Mouse (Mus musculus) right cerebral cortex, adult 2 months (tissue): ENCODE results near the gene A3galt2.

Experiments used
- DNase-seq, 2 experiments: peaks; one replicate each; pipeline ENCODE4 v3.0.0; 2021 to 2022; ENCODE audit warnings: low spot score in 2 of 2

Gene A3galt2

GRCm38 (mm10) chr4:128753571-128753970 is 1.6 kb upstream of the A3galt2 start:
- no peak for DNase-seq

- no peak for DNase-seq
Measured at GRCm38 (mm10) chr4:128755900-128756299, 736 bp downstream of the A3galt2 start.

- no peak for DNase-seq
Measured at GRCm38 (mm10) chr4:128759214-128759613, 4.0 kb downstream of the A3galt2 start.

- DNase-seq = no peak
Measured at GRCm38 (mm10) chr4:128760029-128760428, 4.9 kb downstream of the A3galt2 start.

GRCm38 (mm10) chr4:128766929-128767328 is 11.8 kb downstream of the A3galt2 start:
- no peak for DNase-seq

- no peak for DNase-seq
Measured at GRCm38 (mm10) chr4:128768120-128768519, 13.0 kb downstream of the A3galt2 start.

GRCm38 (mm10) chr4:128769569-128770355 is 14.6 kb downstream of the A3galt2 start:
- no peak for DNase-seq

GRCm38 (mm10) chr4:128770698-128771097 is 15.5 kb downstream of the A3galt2 start:
- DNase-seq = no peak

GRCm38 (mm10) chr4:128773820-128774219 is 18.7 kb downstream of the A3galt2 start:
- no peak for DNase-seq

GRCm38 (mm10) chr4:128774467-128774866 is 19.3 kb downstream of the A3galt2 start:
- DNase-seq = peak; percentile 57 to 64

- DNase-seq = peak; percentile 67 to 72
Measured at GRCm38 (mm10) chr4:128776568-128777289, 21.6 kb downstream of the A3galt2 start.

- DNase-seq = no peak
Measured at GRCm38 (mm10) chr4:128777593-128777992, 22.4 kb downstream of the A3galt2 start.

GRCm38 (mm10) chr4:128782037-128782436 is 26.9 kb downstream of the A3galt2 start:
- no peak for DNase-seq

- DNase-seq = no peak
Measured at GRCm38 (mm10) chr4:128782645-128783044, 27.5 kb downstream of the A3galt2 start.

GRCm38 (mm10) chr4:128784950-128785631 is 29.9 kb downstream of the A3galt2 start:
- DNase-seq = peak; percentile 30 to 46

- no peak for DNase-seq
Measured at GRCm38 (mm10) chr4:128785921-128786654, 30.9 kb downstream of the A3galt2 start.

- DNase-seq = peak in 1 of 2 experiments; percentile 45
Measured at GRCm38 (mm10) chr4:128787023-128787939, 32.1 kb downstream of the A3galt2 start.

GRCm38 (mm10) chr4:128788108-128788507 is 32.9 kb downstream of the A3galt2 start:
- peak in 1 of 2 experiments; percentile 54 for DNase-seq

- DNase-seq = no peak
Measured at GRCm38 (mm10) chr4:128789646-128790045, 34.5 kb downstream of the A3galt2 start.

- no peak for DNase-seq
Measured at GRCm38 (mm10) chr4:128793710-128794109, 38.5 kb downstream of the A3galt2 start.

GRCm38 (mm10) chr4:128794198-128794597 is 39.0 kb downstream of the A3galt2 start:
- DNase-seq = no peak
